Comparison of ENCODE assay signal across 27 mouse cellular contexts in the genomic region with DNA sequence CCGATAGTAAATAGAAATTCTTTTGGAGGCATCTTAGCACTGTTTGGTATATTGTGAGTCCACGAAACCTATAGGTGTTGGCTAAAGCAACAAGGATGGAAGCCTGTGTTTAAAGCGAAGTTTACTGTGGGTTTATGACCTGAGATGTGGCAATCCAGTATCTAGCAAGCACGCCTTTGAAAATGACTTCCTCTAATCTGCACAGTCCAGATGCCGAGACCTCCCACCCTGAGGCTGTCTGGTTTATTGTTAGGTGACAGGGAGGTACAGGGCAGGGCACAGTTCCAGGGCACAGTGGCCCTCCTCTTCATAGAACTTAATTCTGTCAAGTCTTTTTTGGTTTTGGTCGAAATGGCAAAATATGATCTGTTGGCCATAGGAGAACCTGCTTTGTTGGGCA. TPM values are rescaled to one million over a fixed set of nuclear protein-coding genes. Genes with fewer than 3 reads are reported as not detected.
DNase-seq lines count a peak whose midpoint lies in the region; ATAC-seq and TF ChIP-seq lines count a peak whose summit lies in the region.
"Had no signal": no experiment of that assay in that cellular context is flagged by ENCODE, and none has a peak within 500 bp of the region (broad histone marks: within the 10 kb centered on the region; RNA-seq: fewer than 3 reads in every experiment).

No protein-coding gene starts in this region.

- DNase-seq in embryonic facial prominence, embryonic 10.5 days (ENCODE audit: low spot score), result no peak
- DNase-seq in liver, embryonic 13.5 days, result no peak
- DNase-seq in adrenal gland, postnatal 14 days, result no peak
- no peak for DNase-seq in thymus, adult 2 months
- DNase-seq: adrenal gland, adult 2 months; cerebellum, adult 11-12 months; cerebellum, postnatal 10 days; heart, adult 11 months; heart, postnatal 36 days; kidney, postnatal 4 days; lung, adult 2 months; lung, postnatal 14 days; midbrain, embryonic 14.5 days; right cerebral cortex, postnatal 4 days; thymus, postnatal 36 days had no signal

- no peaks in the 10 kb centered on the region for H3K4me1 ChIP-seq in embryonic facial prominence, embryonic 13.5 days
- H3K4me1 ChIP-seq in embryonic facial prominence, embryonic 10.5 days, result no peaks in the 10 kb centered on the region
- no peaks in the 10 kb centered on the region for H3K4me1 ChIP-seq in intestine, embryonic 15.5 days (replicated peaks)
- H3K4me1 ChIP-seq in liver, embryonic 13.5 days (replicated peaks), result peaks cover 19% of the 10 kb centered on the region
- no peaks in the 10 kb centered on the region for H3K4me1 ChIP-seq in thymus, adult 2 months (replicated peaks; ENCODE audit: control insufficient read depth, insufficient read depth, low read length)
- H3K4me1 ChIP-seq: forebrain, embryonic 13.5 days; heart, embryonic 15.5 days; hindbrain, embryonic 15.5 days; kidney, embryonic 15.5 days; limb, embryonic 13.5 days; megakaryocyte, embryonic 14.5 days; neural tube, embryonic 13.5 days had no signal

- H3K4me3 ChIP-seq in embryonic facial prominence, embryonic 13.5 days, result no peak overlapping the region
- H3K4me3 ChIP-seq in embryonic facial prominence, embryonic 10.5 days, result no peak overlapping the region
- no peak overlapping the region for H3K4me3 ChIP-seq in intestine, embryonic 15.5 days (replicated peaks)
- no peak overlapping the region for H3K4me3 ChIP-seq in liver, embryonic 13.5 days (replicated peaks)
- H3K4me3 ChIP-seq in thymus, adult 2 months (ENCODE audit: control insufficient read depth, insufficient read depth, low read length), result no peak overlapping the region
- H3K4me3 ChIP-seq: forebrain, embryonic 13.5 days; heart, embryonic 15.5 days; hindbrain, embryonic 15.5 days; kidney, embryonic 15.5 days; limb, embryonic 13.5 days; megakaryocyte, embryonic 14.5 days; myocyte; neural tube, embryonic 13.5 days had no signal

- no peak for TF ChIP-seq POLR2A in thymus, adult 2 months (IDR thresholded peaks at IDR 0.05; ENCODE audit: control insufficient read depth, extremely low read depth, insufficient read depth, low read length, poor library complexity)

- H3K4me2 ChIP-seq in embryonic facial prominence, embryonic 13.5 days, result no peak overlapping the region
- H3K4me2 ChIP-seq in intestine, embryonic 15.5 days (replicated peaks), result no peak overlapping the region
- H3K4me2 ChIP-seq in liver, embryonic 13.5 days, result no peak overlapping the region
- H3K4me2 ChIP-seq: forebrain, embryonic 13.5 days; heart, embryonic 15.5 days; hindbrain, embryonic 15.5 days; kidney, embryonic 15.5 days; limb, embryonic 13.5 days; neural tube, embryonic 13.5 days had no signal

- H3K27me3 ChIP-seq in embryonic facial prominence, embryonic 13.5 days, result no peaks in the 10 kb centered on the region
- no peaks in the 10 kb centered on the region for H3K27me3 ChIP-seq in embryonic facial prominence, embryonic 10.5 days (replicated peaks; ENCODE audit: low read depth, poor library complexity, severe bottlenecking)
- no peaks in the 10 kb centered on the region for H3K27me3 ChIP-seq in intestine, embryonic 15.5 days (replicated peaks)
- no peaks in the 10 kb centered on the region for H3K27me3 ChIP-seq in liver, embryonic 13.5 days
- no peaks in the 10 kb centered on the region for H3K27me3 ChIP-seq in thymus, adult 2 months (ENCODE audit: control insufficient read depth, insufficient read depth, low read length)
- H3K27me3 ChIP-seq: forebrain, embryonic 13.5 days; heart, embryonic 15.5 days; hindbrain, embryonic 15.5 days; kidney, embryonic 15.5 days; limb, embryonic 13.5 days; megakaryocyte, embryonic 14.5 days; neural tube, embryonic 13.5 days; Patski had no signal

- 89% methylated on average over 6 of the region's 6 CpGs for WGBS in embryonic facial prominence, embryonic 13.5 days
- 91% methylated on average over 6 of the region's 6 CpGs for WGBS in embryonic facial prominence, embryonic 10.5 days
- 75% methylated on average over 6 of the region's 6 CpGs for WGBS in intestine, embryonic 15.5 days
- 60% methylated on average over 6 of the region's 6 CpGs for WGBS in liver, embryonic 13.5 days (ENCODE audit: insufficient replicate concordance)
- WGBS in thymus, adult 2 months, result 93% methylated on average over 6 of the region's 6 CpGs

- no peak for ATAC-seq in embryonic facial prominence, embryonic 13.5 days (ENCODE audit: insufficient number of reproducible peaks, insufficient read depth, low FRiP score, low TSS enrichment, low read depth)
- ATAC-seq in intestine, embryonic 15.5 days, result peak; percentile 75; the same call in 1 of the 2 replicates
- peak; percentile 82 for ATAC-seq in liver, embryonic 13.5 days (ENCODE audit: low read depth)
- peak; percentile 66 for ATAC-seq in megakaryocyte-erythroid progenitor cell, adult 5-6 weeks (replicated peaks; ENCODE audit: low FRiP score, low TSS enrichment, poor library complexity, severe bottlenecking)
- ATAC-seq: forebrain, embryonic 13.5 days; Patski had no signal

- H3K9me3 ChIP-seq in embryonic facial prominence, embryonic 13.5 days, result no peaks in the 10 kb centered on the region
- no peaks in the 10 kb centered on the region for H3K9me3 ChIP-seq in embryonic facial prominence, embryonic 10.5 days
- no peaks in the 10 kb centered on the region for H3K9me3 ChIP-seq in intestine, embryonic 15.5 days
- H3K9me3 ChIP-seq in liver, embryonic 13.5 days (replicated peaks), result no peaks in the 10 kb centered on the region
- H3K9me3 ChIP-seq: forebrain, embryonic 13.5 days; heart, embryonic 15.5 days; hindbrain, embryonic 15.5 days; kidney, embryonic 15.5 days; limb, embryonic 13.5 days; megakaryocyte, embryonic 14.5 days; neural tube, embryonic 13.5 days had no signal

- H3K36me3 ChIP-seq in embryonic facial prominence, embryonic 13.5 days, result peaks cover 95% of the 10 kb centered on the region
- peaks cover 100% of the 10 kb centered on the region for H3K36me3 ChIP-seq in embryonic facial prominence, embryonic 10.5 days (replicated peaks)
- peaks cover 33% of the 10 kb centered on the region for H3K36me3 ChIP-seq in intestine, embryonic 15.5 days
- peaks cover 84% of the 10 kb centered on the region for H3K36me3 ChIP-seq in liver, embryonic 13.5 days
- H3K36me3 ChIP-seq in thymus, adult 2 months (ENCODE audit: control insufficient read depth, insufficient read depth, low read length), result peaks cover 49% of the 10 kb centered on the region

- TF ChIP-seq CTCF in thymus, adult 2 months (IDR thresholded peaks at IDR 0.05; ENCODE audit: borderline replicate concordance, control insufficient read depth, extremely low read depth, insufficient read depth, low read length, poor library complexity), result no peak

- peak overlapping the region; percentile 55; the same call in 1 of the 2 replicates for H3K9ac ChIP-seq in embryonic facial prominence, embryonic 13.5 days
- H3K9ac ChIP-seq in intestine, embryonic 15.5 days, result no peak overlapping the region
- H3K9ac ChIP-seq in liver, embryonic 13.5 days, result no peak overlapping the region
- H3K9ac ChIP-seq: forebrain, embryonic 13.5 days; heart, embryonic 15.5 days; hindbrain, embryonic 15.5 days; kidney, embryonic 15.5 days; limb, embryonic 13.5 days; neural tube, embryonic 13.5 days had no signal

- no peak overlapping the region for H3K27ac ChIP-seq in embryonic facial prominence, embryonic 13.5 days
- no peak overlapping the region for H3K27ac ChIP-seq in embryonic facial prominence, embryonic 10.5 days (replicated peaks)
- no peak overlapping the region for H3K27ac ChIP-seq in intestine, embryonic 15.5 days
- 0 out of 2 replicates have a peak overlapping the region, but pooled peaks have one; percentile 16 for H3K27ac ChIP-seq in liver, embryonic 13.5 days
- H3K27ac ChIP-seq in thymus, adult 2 months (ENCODE audit: control insufficient read depth, insufficient read depth, low read length), result no peak overlapping the region
- H3K27ac ChIP-seq: forebrain, embryonic 13.5 days; heart, embryonic 15.5 days; hindbrain, embryonic 15.5 days; kidney, embryonic 15.5 days; limb, embryonic 13.5 days; neural tube, embryonic 13.5 days had no signal

RNA-seq across cellular contexts. Expression of a gene that starts 14.5 kb away (rescaled TPM):
- polyA plus RNA-seq in embryonic facial prominence, embryonic 13.5 days (2015; fragmentation: Nextera tagmentation; extraction: Ambion mirVana), result 47.9 and 49.8 TPM in 2 replicates
- polyA plus RNA-seq in embryonic facial prominence, embryonic 10.5 days (2016; fragmentation: Nextera tagmentation; extraction: Ambion mirVana), result 51.3 and 54.5 TPM in 2 replicates
- 51.7 and 52.5 TPM in 2 replicates for polyA plus RNA-seq in intestine, embryonic 15.5 days (2015; fragmentation: Nextera tagmentation; extraction: Ambion mirVana)
- polyA plus RNA-seq in liver, embryonic 13.5 days (2015; fragmentation: Nextera tagmentation; extraction: Ambion mirVana), result 25.3 and 25.7 TPM in 2 replicates
- total RNA-seq in megakaryocyte-erythroid progenitor cell, adult 5-6 weeks (2014; fragmentation: Nextera tagmentation), result 89.0 and 94.3 TPM in 2 replicates
- 60.1 and 68.2 TPM in 2 replicates for total RNA-seq in megakaryocyte-erythroid progenitor cell, adult 5-6 weeks (2017)
- total RNA-seq in adrenal gland, postnatal 14 days (2021), result 73.2 and 79.6 TPM in 2 replicates
- 126 and 145 TPM in 2 replicates for polyA plus RNA-seq in thymus, adult 2 months (2012; rRNA removed)

RNA-seq across cellular contexts. Expression of a gene that starts 24.9 kb away (rescaled TPM):
- 1,270 and 1,597 TPM in 2 replicates for polyA plus RNA-seq in embryonic facial prominence, embryonic 13.5 days (2015; fragmentation: Nextera tagmentation; extraction: Ambion mirVana)
- 1,419 and 1,432 TPM in 2 replicates for polyA plus RNA-seq in embryonic facial prominence, embryonic 10.5 days (2016; fragmentation: Nextera tagmentation; extraction: Ambion mirVana)
- polyA plus RNA-seq in intestine, embryonic 15.5 days (2015; fragmentation: Nextera tagmentation; extraction: Ambion mirVana), result 1,399 and 1,578 TPM in 2 replicates
- polyA plus RNA-seq in liver, embryonic 13.5 days (2015; fragmentation: Nextera tagmentation; extraction: Ambion mirVana), result 1,172 and 1,189 TPM in 2 replicates
- 2,414 and 2,637 TPM in 2 replicates for total RNA-seq in megakaryocyte-erythroid progenitor cell, adult 5-6 weeks (2014; fragmentation: Nextera tagmentation)
- 3,345 and 3,531 TPM in 2 replicates for total RNA-seq in megakaryocyte-erythroid progenitor cell, adult 5-6 weeks (2017)
- total RNA-seq in adrenal gland, postnatal 14 days (2021), result 587 and 646 TPM in 2 replicates
- 3,303 and 3,543 TPM in 2 replicates for polyA plus RNA-seq in thymus, adult 2 months (2012; rRNA removed)

RNA-seq across cellular contexts. Expression of a gene that starts 35.1 kb away (rescaled TPM):
- polyA plus RNA-seq in embryonic facial prominence, embryonic 13.5 days (2015; fragmentation: Nextera tagmentation; extraction: Ambion mirVana), result 40.9 and 44.1 TPM in 2 replicates
- 41.2 and 49.2 TPM in 2 replicates for polyA plus RNA-seq in embryonic facial prominence, embryonic 10.5 days (2016; fragmentation: Nextera tagmentation; extraction: Ambion mirVana)
- 50.9 and 53.9 TPM in 2 replicates for polyA plus RNA-seq in intestine, embryonic 15.5 days (2015; fragmentation: Nextera tagmentation; extraction: Ambion mirVana)
- 10.7 and 13.6 TPM in 2 replicates for polyA plus RNA-seq in liver, embryonic 13.5 days (2015; fragmentation: Nextera tagmentation; extraction: Ambion mirVana)
- 97.9 and 99.4 TPM in 2 replicates for total RNA-seq in megakaryocyte-erythroid progenitor cell, adult 5-6 weeks (2014; fragmentation: Nextera tagmentation)
- 57.1 and 57.3 TPM in 2 replicates for total RNA-seq in megakaryocyte-erythroid progenitor cell, adult 5-6 weeks (2017)
- 90.6 and 102 TPM in 2 replicates for total RNA-seq in adrenal gland, postnatal 14 days (2021)
- 118 and 145 TPM in 2 replicates for polyA plus RNA-seq in thymus, adult 2 months (2012; rRNA removed)

RNA-seq across cellular contexts. Expression of a gene that starts 40.0 kb away (rescaled TPM):
- 1.6 and 2.6 TPM in 2 replicates for polyA plus RNA-seq in embryonic facial prominence, embryonic 13.5 days (2015; fragmentation: Nextera tagmentation; extraction: Ambion mirVana)
- 1.8 and 2.0 TPM in 2 replicates for polyA plus RNA-seq in embryonic facial prominence, embryonic 10.5 days (2016; fragmentation: Nextera tagmentation; extraction: Ambion mirVana)
- polyA plus RNA-seq in intestine, embryonic 15.5 days (2015; fragmentation: Nextera tagmentation; extraction: Ambion mirVana), result 0.98 and 1.3 TPM in 2 replicates
- 1.2 TPM in 2 replicates for polyA plus RNA-seq in liver, embryonic 13.5 days (2015; fragmentation: Nextera tagmentation; extraction: Ambion mirVana)
- total RNA-seq in megakaryocyte-erythroid progenitor cell, adult 5-6 weeks (2014; fragmentation: Nextera tagmentation), result 1.5 and 2.3 TPM in 2 replicates
- 1.0 and 1.2 TPM in 2 replicates for total RNA-seq in megakaryocyte-erythroid progenitor cell, adult 5-6 weeks (2017)
- total RNA-seq in adrenal gland, postnatal 14 days (2021), result 6.0 and 7.0 TPM in 2 replicates
- 2.1 and 3.1 TPM in 2 replicates for polyA plus RNA-seq in thymus, adult 2 months (2012; rRNA removed)
